Mouse (Mus musculus) urinary bladder, postnatal 4 days (tissue): ENCODE results near the gene Zbtb20.

ENCODE experiments used
- DNase-seq, 2 experiments: peaks; one replicate each; pipeline ENCODE4 v3.0.0; 2021 to 2022; ENCODE audit warnings: low spot score in 2 of 2

Gene Zbtb20

DNA sequence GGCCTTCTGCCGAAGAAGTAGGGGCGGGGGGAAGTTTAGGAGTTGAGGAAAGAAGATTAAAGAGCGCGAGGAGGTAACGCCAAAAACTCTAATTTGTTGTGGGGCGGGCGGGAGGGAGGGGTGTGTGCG, at the start of gene Zbtb20:
Gene Zbtb20 (plus strand): TSS at position 30 of the 129 bp plus-strand sequence.
- DNase-seq = no peak

DNA sequence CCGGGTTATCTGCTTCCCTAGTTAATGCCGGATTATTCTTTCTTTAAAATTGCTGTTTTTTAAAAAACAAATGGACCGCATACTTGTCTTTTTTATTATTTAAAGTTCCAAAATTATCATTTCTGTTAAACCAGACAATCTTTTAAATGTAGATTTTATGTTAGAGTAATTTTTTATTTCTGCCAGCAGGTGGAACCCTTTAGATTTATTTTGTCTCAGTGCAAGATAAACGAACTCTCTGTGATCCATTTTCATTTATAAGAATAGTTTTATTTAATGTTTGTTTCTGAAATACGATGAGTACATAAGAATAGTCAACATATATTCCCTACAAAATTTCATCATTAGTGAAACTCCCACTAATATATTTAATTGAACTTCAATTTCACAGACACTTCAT, 39.7 kb upstream of the Zbtb20 start:
- DNase-seq = no peak

DNA sequence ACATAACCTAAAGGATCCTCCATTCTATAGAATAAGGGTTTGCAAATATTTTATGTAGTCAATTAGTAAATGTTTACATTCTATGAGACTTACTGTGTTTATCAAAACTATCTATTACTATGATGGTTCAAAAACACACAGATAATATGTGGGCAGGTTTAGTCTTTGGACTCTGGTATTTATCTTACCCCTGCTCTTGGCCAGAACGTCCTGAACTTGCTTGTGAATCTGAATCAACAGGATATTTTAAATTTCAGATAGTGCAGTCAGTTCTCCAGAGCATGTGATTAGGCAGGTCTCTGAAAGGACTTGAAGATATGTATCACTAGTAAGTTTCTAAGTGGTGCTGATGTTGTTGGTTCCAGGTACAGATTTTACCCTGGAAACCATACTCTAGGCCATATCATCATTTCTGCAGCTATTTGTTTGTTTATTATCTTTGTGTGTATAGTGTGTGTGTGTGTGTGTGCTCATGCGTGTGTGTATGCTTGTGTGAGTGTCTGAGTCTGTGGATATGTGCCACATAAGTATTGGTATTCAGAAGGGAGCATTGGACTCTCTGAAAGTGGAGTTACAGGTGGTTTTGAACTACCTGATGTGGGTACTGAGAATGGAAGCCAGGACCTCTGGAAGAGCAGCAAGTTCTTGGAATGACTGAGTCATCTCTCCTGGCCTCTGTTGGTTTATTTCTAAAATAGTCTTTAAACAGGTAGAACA, 39.1 kb upstream of the Zbtb20 start:
- DNase-seq = no peak

DNA sequence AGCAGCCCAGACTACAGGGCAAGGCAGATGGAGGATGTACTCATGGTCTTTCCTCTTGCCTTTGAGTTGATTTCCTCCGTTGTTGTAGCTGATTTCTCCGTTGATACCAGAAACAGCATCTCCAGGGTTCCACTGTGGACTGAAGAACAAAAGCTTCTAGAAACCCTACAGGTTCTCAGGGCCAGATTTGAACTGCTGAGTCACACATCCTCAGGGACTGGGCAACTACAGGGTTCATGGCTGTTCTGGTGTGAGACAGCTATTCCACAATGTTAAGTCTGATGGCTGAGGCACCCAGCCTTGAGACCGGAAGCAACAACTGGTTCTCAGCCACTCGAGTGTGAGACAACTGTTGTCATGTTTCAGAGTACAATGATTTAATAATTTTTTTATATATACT, 37.5 kb upstream of the Zbtb20 start:
- DNase-seq = no peak

DNA sequence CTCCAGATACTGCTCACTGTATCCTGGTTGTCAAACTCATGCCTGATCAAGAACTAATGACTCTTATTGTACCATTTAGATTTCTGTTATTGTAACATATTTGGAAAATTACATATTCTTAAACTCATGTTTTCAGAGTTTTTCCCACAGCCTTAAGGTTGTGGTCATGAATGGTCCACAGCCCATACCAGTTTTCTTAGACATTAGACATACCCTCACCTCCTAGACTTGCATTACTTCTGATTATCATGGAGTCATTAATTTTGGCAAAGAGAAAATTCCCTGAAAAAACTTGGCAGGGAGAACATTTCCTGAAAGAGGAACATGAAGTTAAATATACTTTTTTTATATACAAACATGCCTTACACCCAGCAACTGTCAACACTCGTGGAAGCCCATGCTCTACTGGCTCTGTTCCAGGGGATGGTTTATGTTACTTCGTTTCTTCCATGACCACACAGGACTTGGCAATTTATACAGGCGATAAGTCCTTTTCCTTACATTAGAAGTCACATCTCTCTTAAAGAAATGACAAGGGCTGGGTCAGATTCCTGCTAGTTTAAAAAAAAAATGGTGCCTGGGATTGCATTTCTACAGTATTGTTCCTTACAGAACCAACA, 18.0 kb upstream of the Zbtb20 start:
- no peak for DNase-seq

DNA sequence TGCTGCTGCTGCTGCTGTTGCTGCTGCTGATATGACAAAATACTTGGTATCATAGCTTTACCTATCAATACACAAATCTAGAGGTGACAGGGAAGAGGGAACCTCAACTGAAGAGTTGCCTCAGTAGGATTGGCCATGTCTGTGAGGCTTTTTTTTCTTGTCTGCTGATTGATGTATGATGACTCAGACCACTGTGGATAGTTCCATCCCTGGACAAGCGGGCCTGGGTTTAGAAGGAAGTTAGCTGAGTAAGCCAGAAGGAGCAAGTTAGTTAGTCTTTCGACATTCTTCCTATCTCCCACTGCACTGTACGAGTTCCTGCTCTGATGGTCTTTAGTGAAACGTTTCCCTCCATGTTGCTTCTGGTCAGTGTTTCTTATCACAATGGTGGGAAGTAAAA, 16.4 kb upstream of the Zbtb20 start:
- DNase-seq = no peak

DNA sequence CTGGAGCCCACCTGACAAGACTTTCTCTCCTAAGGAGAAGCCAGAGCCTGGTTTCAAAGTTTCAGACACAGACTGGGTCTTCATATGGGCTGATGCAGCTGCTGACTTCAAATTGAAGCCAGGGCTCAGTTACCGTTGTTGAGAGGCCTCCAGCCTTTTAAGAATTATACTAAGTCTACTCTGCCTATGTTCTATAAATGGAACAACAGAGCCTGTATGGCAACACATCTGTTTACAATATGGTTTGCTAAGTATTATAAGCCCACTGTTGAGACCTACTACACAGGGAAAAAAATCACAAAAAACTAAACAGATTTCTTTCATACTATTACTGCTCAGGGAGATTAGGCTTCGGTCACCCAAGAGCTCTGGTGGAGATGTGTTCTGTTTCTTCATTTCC, 12.4 kb upstream of the Zbtb20 start:
- DNase-seq = no peak

DNA sequence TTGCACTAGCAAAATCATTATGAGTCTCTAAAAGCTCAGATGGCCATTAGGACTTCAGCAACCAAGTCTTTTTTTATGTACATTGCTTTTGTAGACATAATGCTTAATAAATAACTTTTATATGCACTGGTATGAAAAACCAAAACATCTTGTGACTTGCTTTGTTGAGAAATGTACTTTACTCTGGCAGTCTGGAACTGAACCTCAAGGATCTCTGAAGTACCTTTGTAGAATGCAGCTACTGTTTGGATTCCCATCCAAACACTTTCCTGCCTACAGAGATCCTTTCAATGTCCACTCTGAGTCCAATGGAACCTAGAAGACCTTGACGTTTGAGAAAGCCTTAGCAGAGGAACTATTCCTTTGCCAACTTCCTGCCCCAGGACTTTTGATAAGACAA, 9.6 kb upstream of the Zbtb20 start:
- no peak for DNase-seq

DNA sequence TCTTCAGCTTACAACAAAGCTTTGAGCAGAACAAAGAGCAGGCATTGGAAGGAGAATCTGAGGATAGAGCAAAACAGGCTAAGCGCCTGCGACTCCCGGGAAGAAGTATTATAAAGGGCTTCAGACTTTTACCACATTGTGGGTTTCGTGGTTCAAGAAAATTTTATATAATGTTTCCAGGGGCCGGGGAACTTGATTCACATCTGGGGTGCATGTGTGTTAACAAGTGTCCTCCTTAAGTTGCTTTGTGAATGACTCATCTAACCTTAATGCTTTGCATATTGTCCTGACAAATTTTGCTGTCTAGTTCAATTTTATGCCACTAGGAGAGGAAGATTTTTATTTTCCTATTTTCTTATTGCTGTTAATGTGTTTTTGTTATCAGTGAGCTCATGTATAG, 3.6 kb upstream of the Zbtb20 start:
- no peak for DNase-seq

DNA sequence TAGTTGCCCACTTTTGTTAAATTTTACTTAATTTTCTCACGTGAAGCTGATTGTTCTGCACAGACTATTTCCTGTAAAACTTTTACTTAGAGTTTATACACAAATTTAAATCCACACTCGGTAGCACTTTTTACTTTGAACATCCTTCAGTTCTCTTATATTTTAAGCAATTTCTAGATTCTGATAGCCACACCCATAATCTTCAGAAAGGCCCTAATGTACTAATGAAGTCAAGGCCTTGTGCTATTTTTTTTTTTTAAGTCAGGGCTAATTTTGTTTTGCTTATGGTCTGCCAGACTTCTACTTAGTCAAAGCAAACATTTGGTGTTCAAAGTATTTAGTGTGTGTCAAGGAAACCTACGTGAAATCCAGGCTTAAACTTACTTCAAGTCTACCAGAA, 1.7 kb upstream of the Zbtb20 start:
- no peak for DNase-seq

DNA sequence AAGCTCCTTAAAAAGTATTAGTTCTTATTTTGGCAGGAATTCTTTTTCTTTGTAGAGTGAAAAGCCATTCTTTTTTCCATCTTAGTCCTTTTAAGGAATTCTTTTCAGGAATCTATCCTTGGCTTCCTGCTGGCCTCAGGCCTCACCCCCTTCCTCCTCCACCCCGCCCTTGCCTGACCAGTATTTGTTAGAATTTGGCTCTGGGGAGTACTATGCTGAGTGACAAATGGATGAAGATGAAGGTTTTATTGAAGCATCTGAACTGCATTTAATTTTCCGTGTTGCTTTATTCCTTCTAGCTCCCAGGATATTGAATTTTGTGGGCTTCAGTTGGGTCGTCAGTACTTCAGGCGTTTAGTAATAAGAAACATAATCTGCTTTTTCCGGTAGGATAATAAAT, 1.2 kb upstream of the Zbtb20 start:
- peak in 1 of 2 experiments; percentile 39 for DNase-seq

DNA sequence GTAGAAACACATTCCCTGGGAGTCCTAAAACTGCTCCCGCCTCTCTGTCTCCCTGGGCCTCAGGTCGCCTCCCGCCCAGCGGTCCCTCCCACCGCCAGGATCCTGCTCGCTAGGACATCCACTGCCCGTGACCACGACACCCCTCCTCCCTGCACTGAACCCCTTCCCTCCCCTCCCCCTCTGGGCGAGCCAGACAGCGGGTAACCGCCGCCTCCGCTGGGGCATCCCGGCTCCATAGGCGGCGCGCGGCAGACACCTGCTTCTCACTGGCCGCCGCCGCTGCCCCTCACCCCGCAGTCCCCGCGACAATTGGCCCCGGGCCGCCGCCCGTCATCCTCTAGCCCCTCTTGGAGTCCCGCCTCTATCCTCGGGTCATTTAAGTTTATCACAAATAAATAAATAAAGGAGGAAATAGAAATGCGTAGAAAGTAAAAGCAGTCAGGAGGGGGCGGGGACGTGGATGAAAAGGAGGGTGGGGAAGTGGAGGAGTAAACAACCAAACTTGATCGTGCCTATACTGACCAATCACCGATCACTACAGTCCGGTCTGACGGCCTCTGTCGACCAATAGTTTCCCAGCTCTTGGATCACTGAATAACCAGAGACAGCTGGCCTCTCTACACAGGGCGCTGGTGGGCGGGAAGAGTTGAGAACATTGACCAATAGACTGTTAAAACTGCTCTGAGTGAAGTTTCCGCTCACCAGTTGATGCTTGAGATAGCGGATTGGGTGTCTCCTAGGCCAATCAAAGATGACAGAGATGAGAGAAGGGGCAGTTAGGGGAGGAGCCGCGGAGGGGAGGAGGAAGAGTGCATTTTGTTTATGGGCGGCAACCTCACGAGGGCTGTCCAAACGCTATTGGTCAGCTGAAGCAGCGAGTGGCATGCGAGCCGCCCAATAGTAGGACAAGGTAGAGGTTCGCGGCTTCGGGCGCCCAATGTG, 500 bp upstream of the Zbtb20 start:
- DNase-seq = peak; percentile 98 to 99

DNA sequence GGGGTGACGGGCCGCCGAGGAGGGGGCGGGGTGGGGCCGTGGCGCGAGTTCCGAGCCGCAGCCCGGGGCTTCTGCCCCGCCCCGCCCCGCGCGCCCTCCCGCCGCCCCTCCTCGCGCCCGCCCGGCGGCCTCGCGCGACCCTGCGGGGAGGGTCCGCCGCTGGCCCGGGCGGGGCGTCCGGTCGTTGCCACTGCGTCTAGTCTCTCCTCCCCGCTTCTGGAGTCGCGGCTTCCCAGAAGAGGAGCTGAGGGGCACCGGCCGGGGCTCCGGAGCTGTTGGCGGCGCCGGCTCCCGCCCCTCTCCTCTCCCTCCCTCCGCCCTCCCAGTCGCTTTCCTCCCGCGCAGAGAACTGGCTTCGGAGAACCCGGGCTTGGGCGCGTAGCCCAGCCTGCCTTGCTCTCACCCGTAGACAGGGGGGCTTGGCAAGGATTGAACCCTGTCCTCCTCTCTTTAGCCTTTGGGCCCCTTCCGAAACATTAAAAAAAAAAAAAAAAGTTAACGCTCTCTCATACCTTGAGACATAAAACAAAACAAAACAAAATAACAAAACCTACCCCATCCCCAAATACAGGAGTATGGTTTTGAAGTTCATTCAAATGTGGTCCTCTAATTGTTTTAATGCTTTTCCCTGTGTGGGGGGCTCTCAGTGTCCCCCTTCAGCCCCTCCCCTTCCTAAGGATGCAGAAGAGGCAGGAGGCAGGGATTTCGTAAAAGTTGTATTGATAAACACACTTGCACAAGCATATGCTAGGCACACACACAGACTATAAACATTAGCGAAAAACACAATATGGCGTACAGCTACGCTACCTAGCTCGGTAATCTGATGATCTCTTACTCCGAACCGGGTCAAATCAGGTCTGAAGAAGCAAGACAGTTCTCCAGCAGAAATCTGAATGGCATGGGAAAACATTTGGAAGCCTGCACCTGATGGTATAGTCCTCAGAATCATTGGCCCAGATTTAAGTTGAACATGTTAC, 630 bp downstream of the Zbtb20 start:
- peak; percentile 77 to 80 for DNase-seq

DNA sequence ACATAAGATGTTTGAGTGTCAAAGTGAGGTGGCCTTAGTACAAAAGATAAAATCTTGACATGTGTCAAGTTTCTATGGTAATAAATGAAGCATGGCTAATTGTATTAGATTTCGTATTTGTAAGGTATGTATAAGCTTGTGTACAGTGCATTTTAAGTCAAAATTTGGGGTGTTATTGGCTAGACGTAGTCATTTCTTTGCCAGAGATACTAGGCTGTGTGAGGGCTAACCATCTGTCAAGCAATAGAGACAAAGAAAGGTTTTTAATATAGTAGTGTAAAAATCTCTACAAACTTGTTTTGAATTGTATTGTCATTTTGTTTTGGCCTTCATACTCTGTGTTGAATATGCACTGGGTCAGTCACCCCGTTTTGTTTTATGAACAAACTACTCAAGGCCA, 4.4 kb downstream of the Zbtb20 start:
- no peak for DNase-seq

DNA sequence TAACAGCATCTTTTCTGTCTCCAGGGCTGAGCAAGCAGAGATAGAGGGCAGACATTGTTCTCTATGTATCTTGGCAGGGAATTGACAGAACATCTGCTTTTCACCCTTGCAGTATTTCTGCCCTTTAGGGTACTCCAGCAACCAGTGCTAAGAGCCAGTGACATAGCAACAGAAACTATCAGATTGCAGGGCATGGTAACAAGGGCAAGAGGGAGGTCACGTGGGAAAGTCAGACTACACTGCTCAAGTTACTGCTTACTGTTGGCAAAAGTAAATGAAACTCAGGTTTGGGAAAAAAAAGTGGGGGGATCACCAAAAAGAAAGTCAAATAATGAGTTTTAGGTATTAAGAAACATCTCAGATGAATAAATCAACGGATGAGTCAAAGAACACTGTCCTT, 9.9 kb downstream of the Zbtb20 start:
- DNase-seq = no peak

DNA sequence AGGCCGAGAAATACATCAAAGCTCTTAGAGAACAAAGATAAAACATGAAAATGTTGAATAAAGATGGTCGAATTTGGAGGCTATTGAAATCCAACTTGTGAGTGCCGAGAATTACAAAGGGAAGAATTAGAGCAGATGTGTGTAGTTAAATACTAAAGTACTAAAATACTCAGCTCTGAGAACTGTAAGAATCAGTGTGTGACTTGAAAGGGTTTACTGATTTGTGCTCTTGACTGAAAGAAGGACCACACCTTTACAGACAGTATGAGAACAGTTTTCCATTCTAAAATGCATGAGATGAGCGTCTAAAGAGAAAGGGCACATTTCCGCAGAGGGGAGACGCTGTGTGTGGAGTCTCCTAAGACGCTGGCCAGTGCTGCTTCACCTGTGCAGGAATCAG, 10.3 kb downstream of the Zbtb20 start:
- DNase-seq = no peak

DNA sequence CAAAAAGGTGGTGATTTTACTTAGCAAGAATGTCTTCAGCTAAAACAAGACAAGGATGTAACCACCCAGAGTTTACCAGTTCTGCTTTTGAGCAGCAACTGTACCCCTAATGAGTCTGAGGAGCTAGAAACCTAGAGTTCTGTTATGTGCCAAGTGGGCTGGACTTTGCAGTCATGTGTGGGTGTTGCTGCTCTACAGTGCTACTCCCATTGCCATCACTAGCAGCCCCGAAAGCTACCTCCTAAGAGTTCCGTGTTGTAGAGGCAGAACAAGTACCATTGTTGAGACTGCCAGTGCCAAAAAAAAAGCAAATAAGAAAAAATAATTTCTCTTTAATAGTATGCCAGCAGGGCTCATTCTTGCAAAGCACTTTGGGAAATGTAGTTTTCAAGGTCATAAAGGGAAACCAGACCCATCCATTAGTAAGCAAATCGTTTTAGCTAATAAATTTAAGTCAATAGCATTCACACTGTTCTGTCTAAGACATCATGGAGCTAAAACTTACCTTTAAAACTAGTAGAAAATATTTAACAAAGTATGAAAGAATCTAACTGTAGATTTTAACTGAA, 21.5 kb downstream of the Zbtb20 start:
- no peak for DNase-seq

DNA sequence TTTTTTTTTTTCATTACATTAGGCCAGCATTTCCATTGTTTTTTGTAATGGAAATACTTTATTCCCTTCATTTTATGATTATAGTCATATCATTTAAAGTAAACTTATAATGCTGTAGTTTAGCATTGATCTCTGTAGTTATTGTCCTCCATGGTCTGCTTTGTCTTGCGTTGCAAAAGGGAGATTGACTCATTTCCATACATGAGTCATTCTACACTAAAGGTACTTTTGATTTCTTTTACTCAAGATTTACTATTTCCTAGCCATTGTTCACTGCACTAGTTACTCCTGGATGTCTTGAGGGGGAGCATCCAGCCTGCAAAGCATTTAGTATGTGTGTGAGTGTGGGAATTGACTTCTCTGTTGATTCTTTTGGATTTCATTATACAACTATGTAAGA, 24.6 kb downstream of the Zbtb20 start:
- no peak for DNase-seq

DNA sequence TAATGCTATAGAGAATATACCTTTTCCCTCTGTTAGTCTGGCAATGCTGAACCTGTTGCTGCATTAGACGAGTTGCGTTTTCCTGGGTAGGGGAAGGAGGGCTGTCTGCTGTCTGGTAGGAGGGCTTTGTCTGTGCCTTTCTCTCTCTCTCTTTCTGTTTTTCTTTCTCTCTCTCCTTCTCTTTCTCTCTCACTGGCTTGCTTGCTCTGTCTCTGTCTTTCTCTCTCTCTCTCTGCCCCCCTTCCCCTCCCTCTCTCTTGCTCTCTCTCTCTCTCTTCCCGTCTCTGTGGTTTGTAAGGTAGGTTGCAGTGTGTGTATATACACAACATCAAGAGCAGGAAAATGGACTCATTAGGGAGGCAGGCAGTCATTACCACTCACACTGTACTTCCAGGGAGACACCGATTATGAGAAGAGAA, 31.6 kb downstream of the Zbtb20 start:
- no peak for DNase-seq

DNA sequence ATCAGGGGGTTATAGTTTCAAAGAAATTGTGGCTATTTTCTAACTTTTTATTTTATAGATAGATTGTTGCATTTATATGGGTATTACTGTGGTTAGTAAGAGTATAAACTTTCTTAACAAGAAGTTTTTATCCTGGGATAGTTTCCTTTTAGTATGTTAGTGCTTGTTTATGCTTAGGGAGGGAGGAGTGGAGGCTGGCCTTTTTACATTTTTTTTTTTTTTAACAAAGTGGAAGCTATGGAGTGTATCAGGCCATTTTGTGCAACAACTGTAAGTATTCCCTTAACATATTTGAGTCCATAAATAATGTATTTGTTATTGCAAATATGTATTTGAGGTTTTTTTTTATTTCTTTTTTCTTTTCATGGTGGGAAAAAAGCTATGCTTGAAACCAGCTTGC, 32.7 kb downstream of the Zbtb20 start:
- DNase-seq = no peak

DNA sequence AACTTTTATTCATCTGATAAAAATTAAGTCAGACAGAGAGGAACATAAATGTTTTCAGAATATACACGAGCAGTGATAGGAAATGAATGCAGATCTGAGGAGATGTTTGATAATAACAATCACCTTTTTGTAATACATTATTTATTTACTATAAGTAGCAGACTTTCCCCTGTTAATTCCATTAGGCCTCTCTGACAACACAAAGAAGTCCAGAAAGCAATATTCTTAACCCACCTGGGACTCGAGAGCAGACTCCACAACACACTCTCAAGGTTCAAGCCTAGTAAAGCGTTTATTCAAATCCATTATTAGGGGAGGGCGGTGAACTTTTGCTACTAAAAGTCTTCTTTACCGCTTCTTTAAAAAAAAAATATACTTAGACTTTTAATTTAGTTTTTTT, 33.2 kb downstream of the Zbtb20 start:
- DNase-seq = no peak

DNA sequence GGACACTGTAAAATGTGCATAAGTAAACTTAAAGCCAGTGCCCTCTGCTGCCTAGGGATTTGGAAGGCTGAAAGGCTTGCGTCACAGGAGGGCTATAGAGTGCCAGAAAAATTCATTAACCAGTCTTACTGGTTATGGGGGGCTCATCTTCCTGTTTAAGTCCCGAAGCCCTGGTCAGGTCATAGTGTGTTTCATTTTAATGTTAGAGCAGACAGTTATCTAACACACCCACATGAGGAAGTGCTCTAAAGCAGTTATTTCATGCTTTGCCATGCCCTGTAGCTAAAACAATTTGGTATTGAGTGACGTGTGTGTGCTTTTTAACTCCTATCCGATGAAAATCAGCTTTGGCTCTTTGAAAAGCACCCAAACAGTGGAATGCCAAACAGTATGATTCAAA, 34.3 kb downstream of the Zbtb20 start:
- DNase-seq = no peak
